Mouse (Mus musculus): Measurements from ENCODE around the gene Pef1.

Pef1 gene

GRCm38 (mm10) chr4:130102111-130102651 is at the start of gene Pef1:
Gene Pef1, plus strand, starts transcription at chr4:130102558.
- no peak for DNase-seq (ENCODE audit: low spot score in 2 of 2)

GRCm38 (mm10) chr4:130053111-130053510 is 49.2 kb upstream of the Pef1 start:
- no peak for DNase-seq (ENCODE audit: low spot score in 2 of 2)

DNA sequence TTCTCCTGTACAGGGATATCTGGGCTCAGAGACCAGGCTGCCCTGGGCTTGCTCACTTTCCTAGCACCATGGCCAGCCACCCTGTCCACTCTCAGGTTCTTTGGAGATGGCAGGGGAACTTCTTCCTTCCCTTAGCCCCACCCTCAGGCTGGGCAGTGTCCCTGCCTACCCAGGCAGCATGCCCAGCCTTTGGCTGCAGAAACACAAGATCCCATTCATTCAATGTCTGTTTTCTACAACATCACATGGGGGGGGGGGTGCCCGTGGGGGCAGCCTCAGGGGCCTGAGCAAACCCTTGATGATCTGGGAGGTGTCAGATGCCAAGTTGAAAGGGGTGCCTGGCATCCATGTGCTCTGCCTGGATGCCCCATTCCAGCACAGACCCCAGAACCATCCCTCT is 47.6 kb upstream of the Pef1 start:
- no peak for DNase-seq (ENCODE audit: low spot score in 2 of 2)

DNA sequence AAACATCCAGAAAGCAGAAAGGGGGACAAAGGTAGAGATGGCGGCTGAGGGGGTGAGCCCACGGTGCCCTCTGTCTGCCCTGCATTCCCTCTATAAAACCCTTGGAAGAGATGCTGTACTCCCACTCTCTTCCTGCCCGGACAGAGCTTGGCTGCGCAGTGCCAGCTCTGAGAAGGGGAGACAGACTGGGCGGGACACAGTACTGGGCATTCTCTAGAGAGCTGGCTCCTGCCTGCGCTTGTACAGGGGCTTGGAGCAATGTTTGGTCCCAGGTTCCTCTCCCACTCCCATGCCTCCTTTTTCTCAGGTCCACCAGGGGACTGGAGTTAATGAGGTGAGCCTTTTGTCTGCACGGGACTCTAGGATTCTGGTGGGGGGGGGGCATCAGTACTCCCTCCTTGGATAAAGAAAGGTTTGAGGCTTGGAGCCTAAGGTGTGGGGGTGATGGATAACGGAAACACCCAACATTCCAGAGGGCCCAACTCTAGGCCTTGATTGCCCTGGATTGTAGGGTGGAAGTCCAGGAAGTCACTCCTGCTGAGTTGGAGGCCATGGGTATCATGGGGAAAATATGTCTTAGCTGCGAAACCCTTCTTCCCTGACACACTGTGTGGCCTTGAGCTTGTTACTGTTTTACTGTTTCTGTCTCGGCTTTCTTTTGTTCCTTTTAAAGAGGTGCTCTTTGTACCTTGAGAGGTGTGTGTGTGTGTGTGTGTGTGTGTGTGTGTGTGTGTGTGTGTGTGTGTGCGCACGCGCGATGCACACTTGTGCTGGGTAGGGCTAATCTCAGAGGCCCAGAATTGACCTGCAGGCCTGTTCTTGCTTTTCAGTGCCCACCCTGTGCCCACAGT is 47.0 kb upstream of the Pef1 start:
- DNase-seq (ENCODE audit: low spot score in 2 of 2): no peak

GRCm38 (mm10) chr4:130056011-130056322 is 46.4 kb upstream of the Pef1 start:
- DNase-seq (ENCODE audit: low spot score in 2 of 2): no peak

DNA sequence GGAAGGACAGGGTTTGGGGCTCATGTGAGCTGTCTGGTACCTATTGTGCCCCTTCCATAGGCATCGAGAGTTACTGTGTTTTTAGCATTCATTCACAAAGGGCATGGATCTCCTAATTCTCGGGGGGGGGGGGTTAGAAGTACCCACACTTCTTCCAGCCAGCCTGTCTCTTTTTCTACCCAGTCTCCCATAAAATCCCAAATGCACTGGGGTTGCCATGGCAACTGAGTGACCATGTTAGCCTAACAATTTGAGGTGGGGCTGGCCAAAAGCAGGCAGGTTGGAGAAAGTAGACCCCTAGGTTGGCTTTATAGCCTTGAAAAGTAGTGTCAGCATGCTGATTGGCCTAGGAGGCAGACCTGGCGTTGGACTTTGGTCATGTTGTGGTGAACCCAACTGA is 45.9 kb upstream of the Pef1 start:
- DNase-seq (ENCODE audit: low spot score in 2 of 2): no peak

GRCm38 (mm10) chr4:130060937-130061336 is 41.4 kb upstream of the Pef1 start:
- no peak for DNase-seq (ENCODE audit: low spot score in 2 of 2)

DNA sequence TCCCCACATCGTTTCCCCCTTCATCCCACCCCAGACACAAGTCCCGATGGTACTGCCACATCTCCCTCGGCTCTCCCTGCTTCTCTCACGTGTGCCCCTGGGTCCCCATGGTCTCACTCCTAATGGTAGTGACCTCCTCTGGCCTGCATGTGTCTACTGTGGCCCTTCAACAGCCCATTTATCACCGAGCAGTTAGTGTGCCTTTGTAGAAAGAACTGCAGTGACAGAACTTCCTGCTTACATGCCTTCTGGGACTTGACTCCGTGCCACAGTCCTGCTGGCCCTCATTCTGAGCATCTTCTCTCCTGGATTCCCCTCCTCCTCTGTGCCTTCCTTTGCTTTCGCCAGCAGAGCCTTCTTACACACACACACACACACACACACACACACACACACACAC is 39.2 kb upstream of the Pef1 start:
- DNase-seq (ENCODE audit: low spot score in 2 of 2): no peak

- DNase-seq (ENCODE audit: low spot score in 2 of 2): peak; percentile 43 to 72
Observed at GRCm38 (mm10) chr4:130066816-130067215, 35.5 kb upstream of the Pef1 start.

- DNase-seq (ENCODE audit: low spot score in 2 of 2): no peak
Observed at GRCm38 (mm10) chr4:130070523-130070922, 31.8 kb upstream of the Pef1 start.

DNA sequence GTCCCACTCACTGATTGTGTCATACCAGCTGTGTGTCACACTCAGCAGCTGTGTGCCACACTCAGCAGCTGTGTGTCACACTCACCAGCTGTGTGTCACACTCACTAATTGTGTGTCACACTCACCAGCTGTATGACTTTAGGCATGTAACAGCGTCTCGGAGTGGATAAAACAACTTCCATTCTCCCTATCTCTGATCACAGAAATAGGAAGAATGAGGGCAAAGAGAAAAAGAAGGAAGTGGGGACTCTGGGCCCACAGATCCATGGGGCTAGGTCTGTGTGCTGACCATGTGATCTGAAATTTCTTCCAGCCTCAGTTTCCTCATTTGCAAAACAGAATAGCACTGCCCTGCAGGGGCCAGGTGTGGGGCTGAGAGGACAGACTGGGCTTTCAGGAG is 30.6 kb upstream of the Pef1 start:
- no peak for DNase-seq (ENCODE audit: low spot score in 2 of 2)

DNA sequence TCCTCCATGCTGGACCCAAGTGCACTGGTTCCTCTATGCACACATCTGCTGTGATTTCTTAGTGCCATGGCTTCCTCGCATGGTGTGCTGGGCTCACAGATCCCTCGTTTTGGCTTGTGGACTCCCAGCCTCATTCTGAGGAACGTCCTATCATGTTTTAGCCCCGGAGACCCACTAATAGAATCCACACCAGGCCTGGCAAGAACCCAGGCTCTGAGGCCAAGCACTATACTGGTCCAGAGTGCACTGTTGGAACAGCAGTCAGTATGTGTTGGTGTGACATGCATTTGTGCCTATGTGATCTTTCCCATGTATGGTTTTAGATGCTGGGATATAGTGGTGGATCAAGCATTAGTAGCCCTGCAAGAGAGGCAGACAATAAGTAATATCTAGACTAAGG is 29.0 kb upstream of the Pef1 start:
- no peak for DNase-seq (ENCODE audit: low spot score in 2 of 2)

DNA sequence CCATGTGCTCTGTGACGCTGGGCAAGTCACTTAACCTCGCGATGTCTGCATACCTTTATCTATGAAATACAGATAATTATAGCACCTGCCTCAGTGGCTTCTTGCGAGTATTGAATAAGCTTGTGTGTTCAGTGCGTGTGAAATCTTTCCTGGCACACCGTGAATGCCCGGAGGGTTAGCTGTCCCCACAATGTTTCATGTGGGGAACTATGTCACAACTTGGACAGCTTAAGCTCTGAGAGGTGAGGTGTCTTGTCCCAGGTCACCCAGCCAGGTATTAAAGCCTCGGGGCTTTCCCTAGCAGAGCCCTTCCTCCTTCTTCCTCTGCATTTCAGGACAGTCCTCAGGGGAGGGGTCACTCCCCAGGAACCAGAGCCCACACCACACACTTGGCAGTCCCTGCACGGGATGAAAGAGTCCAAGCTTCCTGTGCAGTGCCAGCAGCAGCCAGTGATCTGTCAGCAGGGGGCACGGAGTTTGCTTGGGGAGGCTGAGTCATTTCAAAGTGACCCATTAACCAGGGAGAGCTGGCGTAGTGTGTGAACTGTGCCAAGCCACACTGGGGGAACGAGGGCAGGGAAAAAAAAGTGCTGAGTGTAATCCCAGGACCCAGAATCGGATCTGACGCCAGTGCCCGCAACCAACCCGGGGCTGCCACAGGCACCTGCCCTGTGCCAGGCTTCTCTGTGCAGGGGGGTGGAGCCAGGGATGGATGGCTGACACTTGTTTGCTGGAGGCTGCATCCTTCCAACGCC is 27.4 kb upstream of the Pef1 start:
- DNase-seq (ENCODE audit: low spot score in 2 of 2): no peak

GRCm38 (mm10) chr4:130076856-130077255 is 25.5 kb upstream of the Pef1 start:
- DNase-seq (ENCODE audit: low spot score in 2 of 2): no peak

- DNase-seq (ENCODE audit: low spot score in 2 of 2): no peak
Observed at GRCm38 (mm10) chr4:130078816-130079485, 23.4 kb upstream of the Pef1 start.

GRCm38 (mm10) chr4:130079521-130079920 is 22.8 kb upstream of the Pef1 start:
- DNase-seq (ENCODE audit: low spot score in 2 of 2): no peak

DNA sequence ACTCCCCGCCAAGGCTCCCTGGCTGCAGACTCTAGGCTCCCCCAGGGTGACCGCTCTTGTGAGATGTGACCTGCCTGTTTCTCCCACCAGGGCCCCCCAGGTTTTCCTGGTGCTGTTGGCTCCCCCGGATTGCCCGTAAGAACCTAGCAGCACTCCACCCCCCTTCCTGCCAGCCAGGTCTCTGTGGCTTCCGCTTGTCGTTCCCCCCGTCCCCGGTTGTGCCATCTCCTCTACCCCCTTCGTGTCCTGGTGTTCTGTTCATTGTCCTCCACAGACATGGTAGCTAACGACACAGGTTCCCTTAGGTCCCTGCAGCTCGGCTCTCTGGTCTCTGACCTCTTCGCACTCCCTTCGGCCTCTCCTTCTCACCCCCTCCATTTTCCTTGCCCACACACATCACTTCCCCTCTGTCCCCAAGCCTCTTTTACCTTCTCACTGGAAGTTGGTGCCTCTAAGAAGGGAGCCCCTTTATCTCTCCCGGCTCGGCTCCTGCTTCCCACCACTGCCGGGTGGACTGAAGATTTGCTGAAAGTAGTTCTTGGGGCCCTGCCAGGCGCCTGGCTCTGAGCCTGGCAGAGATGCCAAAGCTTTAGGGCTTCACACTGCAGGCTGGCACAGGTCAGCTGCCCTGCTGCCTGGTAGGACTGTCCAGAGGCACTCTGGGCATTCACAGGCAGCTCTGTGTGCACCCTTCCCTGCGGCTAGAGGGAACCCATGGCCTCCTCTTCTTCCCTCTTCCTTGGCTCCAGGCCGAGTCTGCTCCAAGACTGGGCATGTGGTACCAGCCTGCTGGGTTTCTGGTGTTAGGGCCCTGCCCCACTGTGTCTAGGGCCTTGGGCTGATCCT is 20.8 kb upstream of the Pef1 start:
- DNase-seq (ENCODE audit: low spot score in 2 of 2): no peak

GRCm38 (mm10) chr4:130082211-130082610 is 20.1 kb upstream of the Pef1 start:
- DNase-seq (ENCODE audit: low spot score in 2 of 2): no peak

- no peak for DNase-seq (ENCODE audit: low spot score in 2 of 2)
Observed at GRCm38 (mm10) chr4:130084331-130084945, 17.9 kb upstream of the Pef1 start.

DNA sequence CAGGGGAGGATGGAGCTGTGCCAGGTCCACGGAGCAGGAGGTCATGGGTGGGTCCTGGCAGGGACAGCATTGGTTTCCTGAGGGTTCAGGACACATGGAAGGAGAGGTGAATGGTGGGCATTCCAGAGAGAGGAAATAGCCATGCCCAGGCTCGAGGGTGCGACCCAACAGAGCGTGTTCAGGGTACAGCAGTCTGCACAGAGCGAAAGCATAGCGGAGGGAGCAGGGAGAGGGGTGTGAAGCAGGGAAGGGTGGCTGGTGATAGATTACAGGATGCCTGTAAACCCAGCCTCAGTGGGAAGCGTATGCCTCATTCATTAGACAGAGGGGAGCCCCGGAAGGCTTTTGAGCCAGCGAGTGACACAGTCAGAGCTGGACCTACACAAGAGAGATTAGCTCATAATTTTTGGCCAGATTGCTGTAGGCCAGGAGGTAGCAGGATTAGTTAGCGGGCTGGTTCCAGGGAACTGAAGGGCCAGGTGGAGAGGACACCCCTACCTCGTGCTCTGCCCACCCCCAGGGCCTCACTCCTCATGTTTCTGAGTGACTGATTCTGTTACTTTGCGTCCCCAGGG is 17.0 kb upstream of the Pef1 start:
- no peak for DNase-seq (ENCODE audit: low spot score in 2 of 2)

GRCm38 (mm10) chr4:130087293-130087692 is 15.1 kb upstream of the Pef1 start:
- DNase-seq (ENCODE audit: low spot score in 2 of 2): peak; percentile 83 to 96

Data from spleen, postnatal 4 days (tissue).